Mouse (Mus musculus) embryonic facial prominence, embryonic 14.5 days (tissue): Measurements from ENCODE around the gene Vps53. TPM values are rescaled to one million over a fixed set of nuclear protein-coding genes. Genes with fewer than 3 reads are reported as not detected.

Experiments
- ATAC-seq: fragments of 200-750 bp; cut with Nextera tagmentation; 2 replicates; pipeline ENCODE4 v1.8.0; 2017; ENCODE audit warnings: low read depth, moderate number of reproducible peaks, moderate TSS enrichment
- DNase-seq: peaks from one replicate; pipeline ENCODE4 v3.0.0-alpha.2; 2015; ENCODE audit warnings: low spot score
- H3K27ac ChIP-seq: fragments of 300-500 bp; sonication (generic); replicated peaks from 2 replicates; pipeline ENCODE4 v1.5.1; 2014; ENCODE audit warnings: low read depth, mild to moderate bottlenecking, low read length, moderate library complexity
- H3K27me3 ChIP-seq: fragments of 300-500 bp; sonication (generic); replicated peaks from 2 replicates; pipeline ENCODE4 v1.6.1; 2014; ENCODE audit warnings: low read length; ENCODE audit not compliant: control insufficient read depth, insufficient read depth
- H3K36me3 ChIP-seq: fragments of 300-500 bp; sonication (generic); 2 replicates; pipeline ENCODE4 v1.6.1; 2014; ENCODE audit warnings: low read length, mixed read lengths; ENCODE audit not compliant: control insufficient read depth, insufficient read depth
- H3K4me1 ChIP-seq: fragments of 300-500 bp; sonication (generic); 2 replicates; pipeline ENCODE4 v1.6.1; 2014; ENCODE audit warnings: antibody characterized with exemption, low read length; ENCODE audit not compliant: control insufficient read depth, insufficient read depth
- H3K4me2 ChIP-seq: fragments of 300-500 bp; sonication (generic); 2 replicates; pipeline ENCODE4 v1.6.1; 2014; ENCODE audit warnings: low read depth, mild to moderate bottlenecking, low read length, moderate library complexity, mixed read lengths
- H3K4me3 ChIP-seq: fragments of 300-500 bp; sonication (generic); 2 replicates; pipeline ENCODE4 v1.5.1; 2014; ENCODE audit warnings: low read depth, mild to moderate bottlenecking, low read length
- H3K9ac ChIP-seq: fragments of 300-500 bp; sonication (generic); 2 replicates; pipeline ENCODE4 v1.6.1; 2014; ENCODE audit warnings: low read depth, mild to moderate bottlenecking, low read length, moderate library complexity, mixed read lengths
- H3K9me3 ChIP-seq: fragments of 300-500 bp; sonication (generic); 2 replicates; pipeline ENCODE4 v1.6.1; 2016; ENCODE audit warnings: low read length; ENCODE audit not compliant: control insufficient read depth
- WGBS: fragments of 180-500 bp; shearing (Covaris S2); extraction: QIAGEN DNeasy Blood & Tissue Kit; methylation state at CpG from one replicate; pipeline ENCODE4 v1.1.7; 2014; 5-methylcytosine and 5-hydroxymethylcytosine counted together
- polyA plus RNA-seq: library from polyadenylated mRNA; unstranded; fragments of >200 nt; fragmentation: Nextera tagmentation; extraction: Ambion mirVana; gene quantifications from 2 replicates; pipeline ENCODE4 v1.2.1, GENCODE M21; 2014

Gene Vps53
- polyA plus RNA-seq, 1 experiment from 2014 or later, result 32.4 TPM

DNA sequence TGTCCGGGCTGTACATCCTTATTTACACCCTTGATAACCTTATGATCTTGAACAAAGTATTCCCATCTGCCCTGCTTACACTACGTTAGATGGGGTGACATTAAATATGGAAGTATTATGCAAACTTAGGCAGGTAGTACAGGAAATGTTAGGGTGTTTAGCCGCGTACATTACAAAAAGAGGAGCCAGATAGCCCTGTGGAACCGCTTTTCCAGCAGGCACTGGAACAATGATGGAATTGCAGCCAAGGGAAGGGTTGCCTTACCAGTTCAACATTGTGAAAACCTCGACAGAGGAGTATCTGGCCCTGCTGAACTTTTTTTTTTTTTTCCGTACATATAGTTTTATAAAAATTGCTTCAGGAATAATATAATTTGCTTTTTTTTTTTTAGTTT lies 696 bp upstream of the Vps53 start:
- DNase-seq (no peak), ATAC-seq (no peak)
- no peaks in the 10 kb centered on the region for H3K27me3 ChIP-seq
- WGBS, result 18% methylated on average over 7 of the region's 7 CpGs
- peak overlapping the region; percentile 87 for H3K4me3 ChIP-seq
- H3K4me1 ChIP-seq, result peaks cover 10% of the 10 kb centered on the region
- H3K4me2 ChIP-seq, result peak overlapping the region; percentile 81
- H3K36me3 ChIP-seq, result 0 out of 2 replicates have a peak, but pooled peaks cover 11% of the 10 kb centered on the region
- H3K9ac ChIP-seq, result peak overlapping the region; percentile 72
- H3K9me3 ChIP-seq, result no peaks in the 10 kb centered on the region
- no peak overlapping the region; the same call in 1 of the 2 replicates for H3K27ac ChIP-seq

DNA sequence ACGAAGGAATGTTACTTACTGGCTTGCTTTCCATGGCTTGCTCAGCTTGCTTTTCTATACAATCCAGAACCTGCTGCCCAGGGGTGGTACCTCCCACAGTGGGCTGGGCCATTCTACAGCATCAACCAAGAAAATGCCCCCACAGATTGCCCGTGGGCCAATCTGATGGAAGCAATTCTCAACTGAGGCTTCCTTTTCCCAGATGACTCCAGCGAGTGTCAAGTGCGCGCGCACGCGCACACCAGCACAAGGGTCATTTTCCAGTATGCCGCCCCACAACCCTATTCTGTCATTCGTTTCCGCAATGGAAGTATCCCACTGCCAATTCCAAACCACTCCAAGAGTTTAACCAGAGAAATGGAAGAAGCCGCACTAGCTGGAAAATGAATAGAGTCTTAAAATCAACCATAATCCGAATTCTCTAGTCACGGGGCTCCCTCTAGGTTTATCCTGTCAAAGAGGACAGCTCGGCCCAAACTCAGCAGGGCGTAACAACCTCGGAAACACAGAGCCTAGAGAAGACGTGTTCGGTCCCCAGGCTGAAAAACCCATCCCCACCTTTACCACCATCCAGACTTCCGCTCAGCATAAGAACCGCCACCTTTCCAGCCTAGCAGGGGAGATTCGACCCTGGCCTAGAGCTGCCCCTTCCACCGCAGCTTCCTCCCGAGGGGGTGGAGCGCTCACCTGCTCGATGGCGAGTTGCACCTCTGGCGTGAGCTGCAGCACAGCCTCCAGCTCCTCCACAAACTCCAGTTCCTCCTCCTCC lies 537 bp downstream of the Vps53 start:
- Histone ChIP-seq H3K4me3 (peak overlapping the region; percentile 87), H3K9ac (peak overlapping the region; percentile 72), H3K9me3 (no peaks in the 10 kb centered on the region), H3K4me2 (peak overlapping the region; percentile 81), H3K4me1 (peaks cover 10% of the 10 kb centered on the region), H3K27ac (peak overlapping the region; percentile 33; the same call in 1 of the 2 replicates), H3K27me3 (no peaks in the 10 kb centered on the region), H3K36me3 (0 out of 2 replicates have a peak, but pooled peaks cover 12% of the 10 kb centered on the region)
- 1% methylated on average over 28 of the region's 28 CpGs for WGBS
- ATAC-seq (peak; percentile 82), DNase-seq (peak; percentile 64)

DNA sequence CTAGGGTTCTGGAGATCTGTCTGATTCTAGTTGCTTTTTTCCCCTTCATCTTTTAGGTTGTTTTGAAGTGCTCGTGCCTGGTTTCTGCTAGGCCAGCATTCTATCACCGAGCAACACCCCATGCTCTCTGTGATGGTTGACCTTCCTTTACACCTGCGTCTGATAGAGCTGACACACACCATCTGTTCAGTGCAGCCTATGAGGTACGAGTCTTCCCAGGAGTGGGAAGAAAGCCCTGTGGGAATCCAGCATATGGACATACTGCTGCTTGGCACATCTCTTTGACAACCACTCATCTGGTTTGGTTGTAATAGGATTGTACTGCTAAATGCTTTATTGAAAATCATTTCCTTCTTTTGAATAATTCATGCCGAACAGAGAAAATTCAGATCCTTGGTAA lies 9.2 kb downstream of the Vps53 start:
- ATAC-seq, result no peak
- Histone ChIP-seq H3K4me3 (no peak overlapping the region), H3K27ac (no peak overlapping the region), H3K4me2 (no peak overlapping the region), H3K9ac (no peak overlapping the region), H3K27me3 (no peaks in the 10 kb centered on the region), H3K9me3 (no peaks in the 10 kb centered on the region), H3K36me3 (peaks cover 16% of the 10 kb centered on the region; the same call in 1 of the 2 replicates), H3K4me1 (no peaks in the 10 kb centered on the region)
- DNase-seq, result no peak
- WGBS, result 61% methylated on average over 5 of the region's 5 CpGs

DNA sequence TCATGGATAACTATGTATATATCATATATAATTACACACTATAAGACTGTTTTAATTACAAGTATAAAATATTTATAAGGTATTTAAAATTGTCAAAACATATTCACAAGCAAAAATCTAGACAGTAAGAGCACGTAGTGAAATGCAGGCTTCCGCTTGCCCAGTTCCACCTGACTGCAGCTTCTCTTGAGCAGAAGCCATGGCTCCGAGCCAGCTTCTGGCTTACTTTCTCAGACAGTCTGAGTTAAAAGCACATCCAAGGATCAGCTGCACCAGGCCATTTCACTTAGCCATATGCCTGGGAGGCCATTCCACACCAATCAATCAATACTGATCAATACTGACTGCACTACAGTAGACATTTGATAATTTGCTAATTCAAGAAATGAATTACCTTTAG lies 10.5 kb downstream of the Vps53 start:
- Histone ChIP-seq H3K36me3 (peaks cover 24% of the 10 kb centered on the region; the same call in 1 of the 2 replicates), H3K27ac (peak overlapping the region; percentile 15; the same call in 1 of the 2 replicates), H3K4me2 (no peak overlapping the region), H3K4me3 (no peak overlapping the region), H3K9me3 (no peaks in the 10 kb centered on the region), H3K27me3 (no peaks in the 10 kb centered on the region), H3K4me1 (no peaks in the 10 kb centered on the region), H3K9ac (no peak overlapping the region)
- WGBS, result 68% methylated on average over 3 of the region's 3 CpGs
- no peak for ATAC-seq
- peak; percentile 77 for DNase-seq

DNA sequence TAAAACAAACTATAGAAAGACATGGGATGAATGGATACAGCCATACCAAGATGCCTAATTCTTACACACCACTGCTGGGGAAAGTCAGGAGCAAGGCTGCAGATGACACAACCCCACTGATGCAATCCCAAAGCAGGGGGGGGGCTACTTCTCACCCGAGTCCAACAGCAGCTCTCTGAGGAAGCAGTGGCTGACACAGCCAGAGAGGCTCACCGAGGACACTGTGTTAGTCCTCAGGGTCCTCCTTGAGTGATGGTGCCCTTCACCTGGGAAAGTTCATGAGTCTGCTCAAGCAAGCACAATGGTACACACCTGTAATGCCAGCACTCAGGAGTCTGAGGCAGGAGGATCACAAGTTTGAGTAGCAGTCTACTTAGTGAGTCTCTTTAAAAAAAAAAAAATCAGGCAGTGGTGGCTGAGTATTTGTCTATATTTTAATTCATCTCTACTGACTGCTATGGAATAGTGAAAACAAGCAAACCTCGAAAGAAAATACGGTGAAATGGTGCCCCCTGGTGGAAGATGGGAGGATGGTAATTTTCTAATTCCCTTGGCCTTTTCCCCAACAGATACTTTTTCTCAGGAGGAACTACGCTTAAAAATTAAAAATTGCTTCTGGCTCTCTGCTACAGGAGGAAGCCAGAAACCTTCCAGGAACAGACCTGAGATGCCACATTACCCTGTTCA lies 12.2 kb downstream of the Vps53 start:
- Histone ChIP-seq H3K27me3 (no peaks in the 10 kb centered on the region), H3K4me3 (no peak overlapping the region), H3K9me3 (no peaks in the 10 kb centered on the region), H3K27ac (no peak overlapping the region), H3K36me3 (peaks cover 26% of the 10 kb centered on the region), H3K4me2 (no peak overlapping the region), H3K9ac (no peak overlapping the region), H3K4me1 (no peaks in the 10 kb centered on the region)
- ATAC-seq, result no peak
- WGBS, result 21% methylated on average over 5 of the region's 5 CpGs
- peak; percentile 72 for DNase-seq

DNA sequence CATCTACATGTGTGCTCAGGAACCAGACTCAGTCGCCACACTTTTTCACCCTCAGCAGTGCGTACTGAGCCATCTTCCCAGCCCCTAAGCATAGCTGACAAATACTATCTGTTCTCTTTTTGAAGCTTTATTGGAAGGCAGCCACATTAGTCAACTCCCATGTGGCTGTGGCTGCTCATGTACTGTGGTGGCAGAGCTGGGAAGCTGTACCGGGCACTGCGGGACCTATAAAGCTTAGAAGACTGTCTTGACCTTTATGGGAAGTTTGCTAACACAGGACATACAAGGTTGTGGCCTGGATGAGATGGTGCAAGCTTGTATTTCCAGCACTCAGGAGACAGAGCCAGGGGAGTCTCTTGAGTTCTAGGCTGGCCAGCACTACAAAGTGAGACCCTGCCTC lies 12.8 kb downstream of the Vps53 start:
- WGBS, result 88% methylated on average over 4 of the region's 4 CpGs
- Histone ChIP-seq H3K27me3 (no peaks in the 10 kb centered on the region), H3K27ac (no peak overlapping the region), H3K4me2 (no peak overlapping the region), H3K9ac (no peak overlapping the region), H3K4me3 (no peak overlapping the region), H3K9me3 (no peaks in the 10 kb centered on the region), H3K36me3 (peaks cover 26% of the 10 kb centered on the region), H3K4me1 (no peaks in the 10 kb centered on the region)
- DNase-seq, result no peak
- ATAC-seq, result no peak

DNA sequence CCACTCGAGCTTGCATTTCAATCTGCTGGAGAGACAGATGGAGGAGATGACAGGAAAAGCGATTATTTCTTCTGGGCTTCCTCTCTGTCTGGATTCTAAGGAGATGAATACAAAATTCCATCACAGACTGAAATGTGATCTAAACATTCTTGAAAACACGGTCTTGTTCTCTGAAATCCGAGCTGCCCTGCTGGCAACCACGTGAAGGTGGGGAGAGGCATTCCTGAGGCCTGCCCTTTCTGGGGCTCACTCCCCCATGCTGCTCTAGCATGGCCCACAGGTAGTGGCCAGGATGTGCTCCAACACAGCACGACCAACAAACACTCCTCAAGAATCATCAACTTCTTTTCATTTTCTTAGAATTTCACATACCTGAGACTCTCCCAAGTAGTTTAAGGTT lies 19.2 kb downstream of the Vps53 start:
- Histone ChIP-seq H3K4me2 (no peak overlapping the region), H3K9me3 (no peaks in the 10 kb centered on the region), H3K9ac (no peak overlapping the region), H3K27me3 (no peaks in the 10 kb centered on the region), H3K4me1 (no peaks in the 10 kb centered on the region; the same call in 1 of the 2 replicates), H3K36me3 (peaks cover 37% of the 10 kb centered on the region), H3K27ac (0 out of 2 replicates have a peak overlapping the region, but pooled peaks have one; percentile 35), H3K4me3 (no peak overlapping the region)
- WGBS, result 28% methylated on average over 6 of the region's 6 CpGs
- ATAC-seq, result peak; percentile 53; the same call in 1 of the 2 replicates
- DNase-seq, result peak; percentile 72

DNA sequence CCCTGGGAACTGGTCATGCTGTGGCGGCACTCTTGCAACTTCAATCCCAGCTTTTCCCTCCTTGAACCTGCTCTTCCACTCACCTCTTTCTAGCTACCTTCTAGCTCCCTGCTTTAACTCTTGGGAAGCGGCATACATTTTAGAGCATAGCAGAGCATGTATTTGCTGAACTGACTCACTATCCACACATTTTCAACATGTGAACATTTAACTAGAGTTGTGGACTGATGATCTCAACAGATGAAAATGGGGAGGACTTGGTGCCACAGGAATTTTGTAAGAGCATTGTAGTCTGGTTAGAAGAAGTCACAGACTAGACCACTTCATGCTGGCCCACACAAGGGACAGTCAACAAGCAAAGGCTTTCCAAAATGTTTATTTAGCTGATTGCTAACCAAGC lies 21.1 kb downstream of the Vps53 start:
- 83% methylated on average over 2 of the region's 2 CpGs for WGBS
- DNase-seq, result no peak

More for the DNA sequence above, 21.1 kb downstream of the Vps53 start:
- Histone ChIP-seq H3K4me2 (no peak overlapping the region), H3K36me3 (peaks cover 33% of the 10 kb centered on the region), H3K4me1 (no peaks in the 10 kb centered on the region; the same call in 1 of the 2 replicates), H3K9ac (no peak overlapping the region), H3K27me3 (no peaks in the 10 kb centered on the region), H3K27ac (no peak overlapping the region), H3K9me3 (no peaks in the 10 kb centered on the region), H3K4me3 (no peak overlapping the region)
- ATAC-seq, result no peak
